Mouse (Mus musculus) spleen, adult 2 months (tissue): ENCODE data around the gene Gde1.

Experiments used
- CTCF ChIP-seq: fragments of 200-500 bp; IDR thresholded peaks from 2 replicates; pipeline ENCODE4 v1.5.1; 2011; ENCODE audit warnings: mild to moderate bottlenecking, inconsistent platforms; ENCODE audit not compliant: insufficient read depth, insufficient read length, insufficient replicate concordance; ENCODE audit errors: extremely low read depth
- POLR2A ChIP-seq: fragments of 200-500 bp; IDR thresholded peaks from 2 replicates; pipeline ENCODE4 v1.6.1; 2011; ENCODE audit warnings: low read depth, low read length, inconsistent platforms

- TF ChIP-seq POLR2A: no peak
- TF ChIP-seq CTCF: no peak
These were observed 33.2 kb upstream of the Gde1 start for GRCm38 (mm10) chr7:118738730-118739129.
